Mouse (Mus musculus) frontal cortex, postnatal 10 days (tissue): ENCODE measurements at regions not wholly inside any gene's neighbourhood (a gene's known extent, or its start where the extent isn't known, plus 50 kb on each side); places are given as distances from the start of the nearest gene placed in this dataset.

Experiments
- DNase-seq, 2 experiments: peaks; one replicate each; pipeline ENCODE4 v3.0.0; 2022; ENCODE audit warnings: low spot score in 2 of 2, mixed read lengths in 1 of 2

DNA sequence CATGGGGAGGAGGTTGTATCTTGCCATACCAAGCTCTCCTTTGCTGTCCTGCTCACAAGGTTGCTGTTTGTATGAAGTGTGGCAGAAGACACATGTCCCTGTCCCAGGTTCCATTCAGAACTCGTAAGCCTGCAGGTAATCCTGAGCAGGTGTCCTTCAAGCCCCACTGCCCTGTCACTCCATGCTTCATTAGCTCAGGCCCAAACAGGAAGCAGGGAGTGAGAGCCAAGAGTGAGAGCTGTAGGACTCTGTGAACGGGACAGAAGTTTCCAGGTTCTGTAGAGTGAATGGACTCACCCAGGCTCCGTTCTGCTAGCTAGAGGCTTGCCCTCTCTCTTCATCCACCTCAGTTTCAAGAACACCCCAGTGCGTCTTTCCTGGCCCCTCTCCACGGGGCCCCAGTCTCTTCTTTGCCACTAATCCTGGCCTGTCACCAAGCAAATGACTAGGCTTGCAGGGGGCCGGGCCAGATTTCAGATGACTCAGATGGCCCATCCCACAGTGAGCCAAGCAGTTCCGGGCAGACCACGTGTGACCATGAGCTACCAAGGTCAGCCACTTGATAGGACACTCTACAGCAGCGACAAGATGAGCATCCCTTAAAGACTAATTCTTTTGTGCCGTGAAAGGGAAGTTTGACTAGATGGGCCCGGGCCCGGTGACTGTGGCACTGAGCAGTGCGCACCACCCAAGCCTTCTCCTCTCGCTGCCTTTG, 54.4 kb upstream of the Ubr2 start:
- DNase-seq = no peak

DNA sequence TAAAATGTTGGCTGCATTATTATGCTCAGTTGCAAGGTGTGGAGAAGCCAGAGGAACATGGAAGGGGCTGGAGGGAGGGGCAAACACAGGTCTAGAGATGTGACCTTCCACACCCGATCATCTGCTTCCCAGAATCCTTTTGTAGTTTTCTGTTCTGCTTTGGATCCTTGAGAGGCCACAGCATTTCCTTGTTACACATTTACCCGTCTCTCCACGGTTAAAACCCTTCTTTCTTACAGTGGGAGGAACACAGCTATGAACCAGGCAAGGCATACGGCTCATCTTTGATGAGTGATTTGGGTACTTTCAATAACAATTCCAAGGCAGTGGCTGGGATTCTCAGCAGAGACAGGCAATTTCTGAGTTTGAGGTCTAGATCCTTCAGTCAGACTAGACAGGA, 53.6 kb upstream of the Ubr2 start:
- no peak for DNase-seq

DNA sequence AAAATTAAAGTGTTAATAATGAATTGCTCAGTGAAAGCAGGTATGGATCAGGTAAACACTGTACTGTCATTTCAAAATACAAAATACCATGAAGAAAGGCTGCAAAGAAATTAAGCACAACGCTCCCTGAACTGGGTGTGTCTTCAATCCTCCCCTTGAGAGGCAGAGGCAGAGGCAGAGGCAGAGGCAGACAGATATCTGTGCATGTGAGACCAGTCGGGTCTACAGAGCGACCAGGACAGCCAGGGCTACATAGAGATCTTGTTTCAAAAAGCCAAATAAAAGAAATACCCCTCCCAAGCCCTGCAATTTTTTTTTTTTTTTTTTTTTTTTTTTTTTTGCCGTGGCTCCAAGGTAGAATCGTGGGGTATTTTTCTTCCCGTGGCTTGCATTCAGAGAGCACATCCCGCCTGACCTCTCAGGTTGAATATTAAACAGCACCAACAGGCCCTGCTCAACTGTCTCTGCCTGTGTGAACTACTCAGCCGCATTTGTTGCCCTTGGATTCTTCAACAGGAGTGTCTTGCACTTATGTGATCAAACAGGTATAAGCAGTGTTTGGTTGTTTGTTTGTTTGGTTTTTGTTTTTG, 50.8 kb upstream of the Ubr2 start:
- DNase-seq = no peak
